Mouse (Mus musculus): ENCODE results near the gene Lnx1. TPM values are rescaled to one million over a fixed set of nuclear protein-coding genes. Genes with fewer than 3 reads are reported as not detected.

The Lnx1 gene
- polyA plus RNA-seq, 1 experiment from 2014 or later = 4.8 TPM

DNA sequence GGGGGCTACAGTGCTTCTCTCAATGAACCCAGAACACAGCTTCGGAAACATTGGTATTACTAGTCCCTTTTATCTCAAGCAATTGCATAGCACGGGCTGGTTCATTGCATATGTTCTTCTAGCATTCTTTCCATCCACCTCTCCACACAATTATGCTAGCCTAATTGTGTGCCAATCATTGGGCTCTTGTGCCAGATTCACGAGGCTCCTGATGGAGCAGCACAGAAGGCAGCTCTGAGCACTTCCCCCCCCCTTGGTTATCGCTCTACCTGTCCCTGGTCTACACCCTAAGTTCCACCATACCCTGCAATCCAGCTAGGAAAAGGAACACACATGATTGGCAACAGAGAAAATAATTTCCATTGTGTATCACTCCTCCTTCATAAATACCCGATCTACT, 43.4 kb downstream of the Lnx1 start:
- TF ChIP-seq CTCF (IDR thresholded peaks at IDR 0.05; ENCODE audit: low read depth) = no peak
- 86% methylated on average over 5 of the region's 5 CpGs for WGBS
- DNase-seq = no peak

DNA sequence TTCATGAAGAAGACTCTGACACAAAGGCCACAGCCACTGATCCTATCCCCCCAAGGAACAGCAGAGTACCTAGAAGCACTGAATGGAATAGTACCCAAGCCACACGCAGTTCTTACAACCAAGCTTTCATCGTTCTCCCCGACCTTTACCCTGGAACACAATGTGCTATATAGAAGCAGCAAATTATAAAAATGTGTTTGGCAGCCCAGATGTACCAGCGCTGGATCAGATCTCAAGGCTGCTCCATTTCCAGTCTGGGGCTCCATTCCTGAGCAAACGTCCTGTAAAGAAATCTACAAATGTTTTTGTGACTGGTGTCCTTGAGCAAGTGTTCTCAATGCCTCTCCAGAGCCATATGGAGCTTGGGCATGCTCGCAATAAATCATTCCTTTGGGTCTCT, 44.8 kb downstream of the Lnx1 start:
- DNase-seq (no peak), ATAC-seq (ENCODE audit: insufficient read depth) (no peak)
- Histone ChIP-seq H3K9ac (no peak overlapping the region), H3K36me3 (ENCODE audit: insufficient read depth) (no peaks in the 10 kb centered on the region), H3K27me3 (ENCODE audit: insufficient read depth, low read length) (no peaks in the 10 kb centered on the region), H3K4me2 (no peak overlapping the region), H3K9me3 (ENCODE audit: low read depth, low read length) (no peaks in the 10 kb centered on the region), H3K4me1 (ENCODE audit: insufficient read depth) (0 out of 2 replicates have a peak, but pooled peaks cover 4% of the 10 kb centered on the region), H3K4me3 (ENCODE audit: low read depth, low read length) (no peak overlapping the region), H3K27ac (ENCODE audit: low read depth) (no peak overlapping the region)
- WGBS = 83% methylated on average over 6 of the region's 6 CpGs
- TF ChIP-seq CTCF (IDR thresholded peaks at IDR 0.05; ENCODE audit: low read depth) = no peak

More for the DNA sequence above, 43.4 kb downstream of the Lnx1 start:
- no peak overlapping the region for H3K4me2 ChIP-seq
- H3K36me3 ChIP-seq (ENCODE audit: insufficient read depth) = no peaks in the 10 kb centered on the region
- no peak for ATAC-seq (ENCODE audit: insufficient read depth)
- H3K27ac ChIP-seq (ENCODE audit: low read depth) = no peak overlapping the region
- no peak overlapping the region for H3K4me3 ChIP-seq (ENCODE audit: low read depth, low read length)
- H3K27me3 ChIP-seq (ENCODE audit: insufficient read depth, low read length) = no peaks in the 10 kb centered on the region
- no peaks in the 10 kb centered on the region for H3K9me3 ChIP-seq (ENCODE audit: low read depth, low read length)
- no peak overlapping the region for H3K9ac ChIP-seq
- H3K4me1 ChIP-seq (ENCODE audit: insufficient read depth) = 0 out of 2 replicates have a peak, but pooled peaks cover 4% of the 10 kb centered on the region

DNA sequence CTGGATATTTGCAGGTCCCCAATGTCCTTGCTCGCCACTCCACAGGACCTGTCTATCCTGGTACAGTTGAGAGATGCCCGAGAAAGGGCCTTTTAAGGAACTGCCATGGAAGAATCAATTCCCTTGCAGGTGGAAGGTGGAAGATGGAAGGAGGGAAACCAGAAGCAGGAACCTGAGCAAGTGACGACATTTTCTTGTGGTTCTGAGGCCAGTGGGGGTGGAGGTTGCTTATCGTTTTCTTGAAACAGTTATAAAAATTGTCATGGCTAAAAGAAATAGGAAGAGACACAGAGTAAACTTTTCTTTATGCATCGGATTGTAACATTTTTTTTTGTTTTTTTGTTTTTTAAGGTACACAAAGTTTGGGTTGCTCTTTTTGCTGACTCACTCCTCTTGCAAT, 46.3 kb downstream of the Lnx1 start:
- no peak for TF ChIP-seq CTCF (IDR thresholded peaks at IDR 0.05; ENCODE audit: low read depth)
- H3K4me2 ChIP-seq = no peak overlapping the region
- DNase-seq = no peak
- WGBS = 84% methylated on average over 5 of the region's 5 CpGs
- ATAC-seq (ENCODE audit: insufficient read depth) = no peak
- H3K9me3 ChIP-seq (ENCODE audit: low read depth, low read length) = no peaks in the 10 kb centered on the region
- H3K27ac ChIP-seq (ENCODE audit: low read depth) = no peak overlapping the region
- H3K4me3 ChIP-seq (ENCODE audit: low read depth, low read length) = no peak overlapping the region
- H3K36me3 ChIP-seq (ENCODE audit: insufficient read depth) = no peaks in the 10 kb centered on the region
- H3K9ac ChIP-seq = no peak overlapping the region
- H3K27me3 ChIP-seq (ENCODE audit: insufficient read depth, low read length) = no peaks in the 10 kb centered on the region
- H3K4me1 ChIP-seq (ENCODE audit: insufficient read depth) = no peaks in the 10 kb centered on the region

DNA sequence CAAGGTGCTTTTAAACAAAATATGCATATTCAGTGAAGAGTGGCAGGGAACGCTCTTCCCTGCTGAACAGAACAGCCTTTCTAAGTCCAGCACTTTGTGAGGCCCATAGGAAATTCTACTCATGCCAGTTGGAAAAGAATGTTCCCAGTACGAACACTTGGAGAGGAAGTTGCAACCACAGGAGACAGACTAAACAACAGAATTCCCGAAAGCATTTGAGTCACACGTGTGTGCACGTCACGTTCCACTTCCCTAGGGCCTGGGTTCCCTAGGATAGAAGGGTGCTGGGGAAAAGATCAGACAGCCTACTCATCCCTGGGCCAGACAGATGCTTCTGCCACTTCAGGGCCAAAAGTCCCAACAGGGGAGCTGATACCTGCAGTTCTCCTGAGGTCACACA, 48.2 kb downstream of the Lnx1 start:
- no peak overlapping the region for H3K4me2 ChIP-seq
- no peaks in the 10 kb centered on the region for H3K4me1 ChIP-seq (ENCODE audit: insufficient read depth)
- H3K9ac ChIP-seq = no peak overlapping the region
- H3K36me3 ChIP-seq (ENCODE audit: insufficient read depth) = no peaks in the 10 kb centered on the region
- DNase-seq (peak; percentile 59), ATAC-seq (ENCODE audit: insufficient read depth) (no peak)
- H3K27me3 ChIP-seq (ENCODE audit: insufficient read depth, low read length) = no peaks in the 10 kb centered on the region
- TF ChIP-seq CTCF (IDR thresholded peaks at IDR 0.05; ENCODE audit: low read depth) = no peak
- peak overlapping the region; percentile 42; the same call in 1 of the 2 replicates for H3K27ac ChIP-seq (ENCODE audit: low read depth)
- WGBS = 43% methylated on average over 6 of the region's 6 CpGs
- H3K9me3 ChIP-seq (ENCODE audit: low read depth, low read length) = no peaks in the 10 kb centered on the region
- no peak overlapping the region for H3K4me3 ChIP-seq (ENCODE audit: low read depth, low read length)

DNA sequence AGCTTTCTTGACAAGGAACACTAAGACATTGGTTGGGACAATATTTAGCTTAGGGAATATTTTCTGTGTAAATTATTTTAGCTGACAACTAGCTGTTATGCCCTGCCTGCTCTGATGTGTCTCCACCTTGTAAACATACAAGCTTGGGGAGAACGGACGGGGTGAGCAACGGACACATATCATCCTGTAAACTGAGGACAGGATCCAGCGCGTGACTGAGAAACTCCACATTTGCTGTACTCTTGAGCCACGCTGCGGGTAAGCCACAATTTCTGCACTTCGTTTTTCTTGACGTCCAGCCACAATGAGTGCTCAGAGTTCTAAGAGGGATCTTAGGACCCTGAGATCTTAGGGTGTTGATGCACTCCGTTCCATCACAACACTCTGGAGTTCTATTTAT, 48.9 kb downstream of the Lnx1 start:
- H3K4me3 ChIP-seq (ENCODE audit: low read depth, low read length) = no peak overlapping the region
- no peak overlapping the region for H3K27ac ChIP-seq (ENCODE audit: low read depth)
- H3K36me3 ChIP-seq (ENCODE audit: insufficient read depth) = no peaks in the 10 kb centered on the region
- no peaks in the 10 kb centered on the region for H3K9me3 ChIP-seq (ENCODE audit: low read depth, low read length)
- ATAC-seq (ENCODE audit: insufficient read depth) = peak; percentile 65; the same call in 1 of the 2 replicates
- H3K4me1 ChIP-seq (ENCODE audit: insufficient read depth) = no peaks in the 10 kb centered on the region
- no peak for TF ChIP-seq CTCF (IDR thresholded peaks at IDR 0.05; ENCODE audit: low read depth)
- peak; percentile 78 for DNase-seq
- H3K27me3 ChIP-seq (ENCODE audit: insufficient read depth, low read length) = no peaks in the 10 kb centered on the region
- no peak overlapping the region for H3K9ac ChIP-seq
- WGBS = 50% methylated on average over 10 of the region's 10 CpGs
- no peak overlapping the region for H3K4me2 ChIP-seq

DNA sequence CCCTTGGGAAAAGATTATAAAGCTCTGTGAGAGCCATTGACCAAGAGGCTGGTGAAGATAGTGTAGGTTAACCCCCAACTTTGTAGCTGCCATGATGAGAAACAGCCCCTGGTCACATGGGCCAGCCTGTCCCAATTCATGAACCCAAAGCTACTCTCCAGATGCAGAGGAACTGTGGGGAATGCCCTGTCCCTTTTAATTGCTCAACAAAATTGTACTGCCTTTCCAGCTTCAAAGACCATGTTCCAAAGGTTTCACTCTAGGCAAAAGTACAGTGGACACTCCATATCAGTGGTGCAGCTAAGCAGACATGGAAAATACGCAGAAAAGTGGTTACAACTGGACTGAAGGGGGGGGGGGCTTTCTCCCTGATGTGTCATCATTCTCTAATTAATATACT, 53.6 kb downstream of the Lnx1 start:
- Histone ChIP-seq H3K27me3 (ENCODE audit: insufficient read depth, low read length) (no peaks in the 10 kb centered on the region), H3K36me3 (ENCODE audit: insufficient read depth) (no peaks in the 10 kb centered on the region), H3K4me1 (ENCODE audit: insufficient read depth) (no peaks in the 10 kb centered on the region), H3K4me2 (no peak overlapping the region), H3K9me3 (ENCODE audit: low read depth, low read length) (no peaks in the 10 kb centered on the region), H3K27ac (ENCODE audit: low read depth) (no peak overlapping the region), H3K4me3 (ENCODE audit: low read depth, low read length) (no peak overlapping the region), H3K9ac (no peak overlapping the region)
- DNase-seq = no peak
- ATAC-seq (ENCODE audit: insufficient read depth) = no peak
- 92% methylated on average over 1 of the region's 1 CpGs for WGBS
- no peak for TF ChIP-seq CTCF (IDR thresholded peaks at IDR 0.05; ENCODE audit: low read depth)

DNA sequence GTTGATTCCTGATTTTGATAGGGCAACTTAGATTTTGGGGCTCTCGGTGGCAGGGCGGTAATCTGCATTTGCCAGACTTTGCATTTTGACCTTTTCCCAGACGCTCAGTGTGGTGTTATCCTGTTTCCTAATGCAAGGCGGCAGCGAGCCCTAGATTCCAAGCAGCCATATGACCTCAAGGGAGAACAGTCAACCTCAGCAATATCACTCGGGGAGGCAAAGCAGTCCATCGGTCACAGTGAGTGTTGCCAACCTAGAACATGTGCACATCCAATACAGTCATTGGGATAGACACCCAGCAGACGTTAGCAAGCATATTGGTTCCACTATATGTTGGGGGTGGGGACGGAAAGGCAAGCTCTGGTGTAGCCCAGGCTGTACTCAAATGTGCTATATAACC, 54.5 kb downstream of the Lnx1 start:
- H3K36me3 ChIP-seq (ENCODE audit: insufficient read depth) = no peaks in the 10 kb centered on the region
- H3K4me1 ChIP-seq (ENCODE audit: insufficient read depth) = no peaks in the 10 kb centered on the region
- no peak for TF ChIP-seq CTCF (IDR thresholded peaks at IDR 0.05; ENCODE audit: low read depth)
- H3K27me3 ChIP-seq (ENCODE audit: insufficient read depth, low read length) = no peaks in the 10 kb centered on the region
- H3K9me3 ChIP-seq (ENCODE audit: low read depth, low read length) = no peaks in the 10 kb centered on the region
- no peak overlapping the region for H3K27ac ChIP-seq (ENCODE audit: low read depth)
- ATAC-seq (ENCODE audit: insufficient read depth) (no peak), DNase-seq (no peak)
- no peak overlapping the region for H3K4me3 ChIP-seq (ENCODE audit: low read depth, low read length)
- 73% methylated on average over 9 of the region's 9 CpGs for WGBS
- no peak overlapping the region for H3K4me2 ChIP-seq
- H3K9ac ChIP-seq = no peak overlapping the region

DNA sequence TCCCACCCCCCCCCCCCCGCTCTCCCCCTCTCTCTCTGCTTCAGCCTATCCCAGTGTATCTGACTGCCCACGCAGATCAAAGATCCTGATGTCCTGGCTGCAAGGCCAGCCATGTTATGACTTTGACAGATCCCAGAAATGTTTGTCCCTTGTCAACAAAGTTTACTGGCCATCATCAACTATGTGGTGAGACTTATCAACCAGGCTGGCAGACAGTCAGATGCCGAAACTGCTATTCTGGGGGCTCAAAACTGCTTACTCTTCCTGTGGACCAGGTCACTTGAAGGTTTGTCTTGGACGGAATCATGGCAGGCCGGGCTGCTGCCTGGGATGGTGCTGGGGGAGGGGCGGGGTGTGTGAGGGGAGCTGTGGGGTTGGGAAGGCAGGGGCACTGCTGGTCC, 55.1 kb downstream of the Lnx1 start:
- ATAC-seq (ENCODE audit: insufficient read depth) = no peak
- H3K9me3 ChIP-seq (ENCODE audit: low read depth, low read length) = no peaks in the 10 kb centered on the region

More for the DNA sequence above, 55.1 kb downstream of the Lnx1 start:
- Histone ChIP-seq H3K36me3 (ENCODE audit: insufficient read depth) (no peaks in the 10 kb centered on the region), H3K9ac (no peak overlapping the region), H3K4me3 (ENCODE audit: low read depth, low read length) (no peak overlapping the region), H3K27ac (ENCODE audit: low read depth) (no peak overlapping the region), H3K27me3 (ENCODE audit: insufficient read depth, low read length) (no peaks in the 10 kb centered on the region), H3K4me2 (no peak overlapping the region), H3K4me1 (ENCODE audit: insufficient read depth) (no peaks in the 10 kb centered on the region)
- TF ChIP-seq CTCF (IDR thresholded peaks at IDR 0.05; ENCODE audit: low read depth) = no peak
- WGBS = 23% methylated on average over 5 of the region's 6 CpGs
- DNase-seq = peak; percentile 30

All from lung, embryonic 14.5 days (tissue).